Mouse (Mus musculus) stomach, postnatal 0 days (tissue): ENCODE data around the gene Eps8.

Experiments used
- CTCF ChIP-seq: IDR thresholded peaks from 2 replicates; pipeline ENCODE4 v1.5.1; 2016; ENCODE audit warnings: antibody characterized with exemption, low read depth, mild to moderate bottlenecking, moderate library complexity
- EP300 ChIP-seq: optimal IDR thresholded peaks from 2 replicates; pipeline ENCODE3; 2016; ENCODE audit warnings: antibody characterized with exemption

GRCm38 (mm10) chr6:137669433-137669832, 14.8 kb upstream of the Eps8 start:
- TF ChIP-seq CTCF, result no peak
- no peak for TF ChIP-seq EP300
